In genomic region chr2:121507173-121507950, GRCm38 (mm10) we compare ENCODE assay signal across 8 mouse cellular contexts. TPM values are rescaled to one million over a fixed set of nuclear protein-coding genes. Genes with fewer than 3 reads are reported as not detected.
A peak's percentile ranks its signal among the peaks of the same experiment; 100 is the strongest.
DNase-seq lines count a peak whose midpoint lies in the region; ATAC-seq lines count a peak whose summit lies in the region.

No protein-coding gene starts in this region.

- no peak for DNase-seq in heart, postnatal 14 days
- DNase-seq in MEL-GATA-1-ER (ENCODE audit: extremely low read depth, low read depth), result peak; percentile 22
- DNase-seq in hindbrain, embryonic 11.5 days (ENCODE audit: low spot score), result no peak
- DNase-seq in retina, embryonic 14.5 days (ENCODE audit: low spot score), result no peak
- DNase-seq in cerebellum, adult 11-12 months, result no peak
- no peak for DNase-seq in spleen, postnatal 14 days (ENCODE audit: low spot score in 2 of 2)

- H3K9ac ChIP-seq in heart, embryonic 15.5 days, result peak overlapping the region; percentile 79
- H3K9ac ChIP-seq in hindbrain, embryonic 11.5 days (ENCODE audit: low read depth, low read length), result peak overlapping the region; percentile 40
- peak overlapping the region; percentile 66 for H3K9ac ChIP-seq in midbrain, embryonic 12.5 days (replicated peaks)

- intact Hi-C loops in heart, postnatal 14 days (cut with DNase I), result no loop called here

- H3K9me3 ChIP-seq in heart, embryonic 15.5 days (replicated peaks), result no peaks in the 10 kb centered on the region
- H3K9me3 ChIP-seq in hindbrain, embryonic 11.5 days (ENCODE audit: control insufficient read depth, low read length), result no peaks in the 10 kb centered on the region
- no peaks in the 10 kb centered on the region for H3K9me3 ChIP-seq in midbrain, embryonic 12.5 days

- 15% methylated on average over 12 of the region's 12 CpGs for WGBS in heart, embryonic 15.5 days
- WGBS in hindbrain, embryonic 11.5 days, result 39% methylated on average over 12 of the region's 12 CpGs
- WGBS in midbrain, embryonic 12.5 days, result 17% methylated on average over 12 of the region's 12 CpGs

- H3K4me1 ChIP-seq in heart, embryonic 15.5 days (replicated peaks), result peaks cover 16% of the 10 kb centered on the region
- no peaks in the 10 kb centered on the region for H3K4me1 ChIP-seq in hindbrain, embryonic 11.5 days (replicated peaks; ENCODE audit: control insufficient read depth, insufficient read depth, low read length)
- peaks cover 19% of the 10 kb centered on the region for H3K4me1 ChIP-seq in midbrain, embryonic 12.5 days

- no peaks in the 10 kb centered on the region for H3K27me3 ChIP-seq in heart, embryonic 15.5 days
- no peaks in the 10 kb centered on the region for H3K27me3 ChIP-seq in hindbrain, embryonic 11.5 days (ENCODE audit: control insufficient read depth, insufficient read depth, low read length)
- no peaks in the 10 kb centered on the region for H3K27me3 ChIP-seq in midbrain, embryonic 12.5 days

- H3K4me2 ChIP-seq in heart, embryonic 15.5 days, result peak overlapping the region; percentile 78
- peak overlapping the region; percentile 46 for H3K4me2 ChIP-seq in hindbrain, embryonic 11.5 days (replicated peaks; ENCODE audit: low read depth, low read length)
- peak overlapping the region; percentile 74 for H3K4me2 ChIP-seq in midbrain, embryonic 12.5 days (replicated peaks)

- H3K4me3 ChIP-seq in heart, embryonic 15.5 days, result peak overlapping the region; percentile 71
- peak overlapping the region; percentile 52 for H3K4me3 ChIP-seq in hindbrain, embryonic 11.5 days (ENCODE audit: low read depth, low read length)
- H3K4me3 ChIP-seq in midbrain, embryonic 12.5 days, result peak overlapping the region; percentile 60

- peaks cover 14% of the 10 kb centered on the region for H3K36me3 ChIP-seq in heart, embryonic 15.5 days
- no peaks in the 10 kb centered on the region for H3K36me3 ChIP-seq in hindbrain, embryonic 11.5 days (ENCODE audit: control insufficient read depth, insufficient read depth, low read length)
- peaks cover 22% of the 10 kb centered on the region for H3K36me3 ChIP-seq in midbrain, embryonic 12.5 days

- no peak overlapping the region for H3K27ac ChIP-seq in heart, embryonic 15.5 days
- H3K27ac ChIP-seq in hindbrain, embryonic 11.5 days (ENCODE audit: low read depth, low read length), result no peak overlapping the region
- no peak overlapping the region for H3K27ac ChIP-seq in midbrain, embryonic 12.5 days (replicated peaks)

- no peak for ATAC-seq in heart, embryonic 15.5 days (replicated peaks; ENCODE audit: insufficient number of reproducible peaks, insufficient read depth, low FRiP score, low read depth)
- no peak for ATAC-seq in hindbrain, embryonic 11.5 days (ENCODE audit: low FRiP score)
- ATAC-seq in midbrain, embryonic 12.5 days (ENCODE audit: low FRiP score, low read depth), result no peak

RNA-seq across cellular contexts. Expression of gene Wdr76, which starts 0.8 kb away (rescaled TPM):
- polyA plus RNA-seq in heart, embryonic 15.5 days (2015; fragmentation: Nextera tagmentation; extraction: Ambion mirVana), result 6.7 TPM in 2 replicates
- total RNA-seq in heart, postnatal 14 days (2021), result 1 to 10 TPM; 3.2 to 5.5 TPM
- polyA plus RNA-seq in hindbrain, embryonic 11.5 days (2014; fragmentation: Nextera tagmentation; extraction: Ambion mirVana), result 11.4 and 12.6 TPM in 2 replicates
- polyA plus RNA-seq in midbrain, embryonic 12.5 days (2016; fragmentation: Nextera tagmentation; extraction: Ambion mirVana), result 11.0 TPM in 2 replicates

RNA-seq across cellular contexts. Expression of gene Mfap1a, which starts 0.9 kb away (rescaled TPM):
- 18.4 and 21.5 TPM in 2 replicates for polyA plus RNA-seq in heart, embryonic 15.5 days (2015; fragmentation: Nextera tagmentation; extraction: Ambion mirVana)
- total RNA-seq in heart, postnatal 14 days (2021), result 10 to 100 TPM; 27.2 to 28.2 TPM
- polyA plus RNA-seq in hindbrain, embryonic 11.5 days (2014; fragmentation: Nextera tagmentation; extraction: Ambion mirVana), result 30.9 and 31.5 TPM in 2 replicates
- 31.9 and 34.8 TPM in 2 replicates for polyA plus RNA-seq in midbrain, embryonic 12.5 days (2016; fragmentation: Nextera tagmentation; extraction: Ambion mirVana)

RNA-seq across cellular contexts. Expression of gene Mfap1b, which starts 33.5 kb away (rescaled TPM):
- 39.7 and 42.1 TPM in 2 replicates for polyA plus RNA-seq in heart, embryonic 15.5 days (2015; fragmentation: Nextera tagmentation; extraction: Ambion mirVana)
- 10 to 100 TPM; 25.7 to 25.9 TPM for total RNA-seq in heart, postnatal 14 days (2021)
- polyA plus RNA-seq in hindbrain, embryonic 11.5 days (2014; fragmentation: Nextera tagmentation; extraction: Ambion mirVana), result 80.4 and 80.9 TPM in 2 replicates
- 66.4 and 70.8 TPM in 2 replicates for polyA plus RNA-seq in midbrain, embryonic 12.5 days (2016; fragmentation: Nextera tagmentation; extraction: Ambion mirVana)

RNA-seq across cellular contexts. Expression of gene Serinc4, which starts 50.8 kb away (rescaled TPM):
- 0.13 and 0.19 TPM in 2 replicates for polyA plus RNA-seq in heart, embryonic 15.5 days (2015; fragmentation: Nextera tagmentation; extraction: Ambion mirVana)
- total RNA-seq in heart, postnatal 14 days (2021), result under 1 TPM in 1 of 2 experiments, not detected in 1; 0.17 TPM
- 0.46 and 0.80 TPM in 2 replicates for polyA plus RNA-seq in hindbrain, embryonic 11.5 days (2014; fragmentation: Nextera tagmentation; extraction: Ambion mirVana)
- 0.85 and 1.2 TPM in 2 replicates for polyA plus RNA-seq in midbrain, embryonic 12.5 days (2016; fragmentation: Nextera tagmentation; extraction: Ambion mirVana)

RNA-seq across cellular contexts. Expression of gene Hypk, which starts 54.3 kb away (rescaled TPM):
- polyA plus RNA-seq in heart, embryonic 15.5 days (2015; fragmentation: Nextera tagmentation; extraction: Ambion mirVana), result 85.3 and 101 TPM in 2 replicates
- total RNA-seq in heart, postnatal 14 days (2021), result 10 to 100 TPM; 18.2 to 20.4 TPM
- 114 and 116 TPM in 2 replicates for polyA plus RNA-seq in hindbrain, embryonic 11.5 days (2014; fragmentation: Nextera tagmentation; extraction: Ambion mirVana)
- polyA plus RNA-seq in midbrain, embryonic 12.5 days (2016; fragmentation: Nextera tagmentation; extraction: Ambion mirVana), result 108 and 127 TPM in 2 replicates
